Mouse (Mus musculus) large intestine, adult 2 months (tissue): ENCODE results near the gene Cpsf7. TPM values are rescaled to one million over a fixed set of nuclear protein-coding genes. Genes with fewer than 3 reads are reported as not detected.

Source experiments
- DNase-seq: peaks from one replicate; pipeline ENCODE4 v3.0.0-alpha.2; 2012; ENCODE audit warnings: low read depth, low spot score
- WGBS: fragments of 180-500 bp; shearing (Covaris S2); methylation state at CpG from one replicate; pipeline ENCODE4 v1.1.7; 2018; 5-methylcytosine and 5-hydroxymethylcytosine counted together
- polyA plus RNA-seq: library from polyadenylated mRNA; depleted of rRNA; stranded (reverse); fragments of >200 nt; gene quantifications from 2 replicates; pipeline ENCODE4 v1.2.3, GENCODE M21; 2012; rRNA removed

Cpsf7 gene
- 22.9 and 34.4 TPM in 2 replicates for polyA plus RNA-seq

DNA sequence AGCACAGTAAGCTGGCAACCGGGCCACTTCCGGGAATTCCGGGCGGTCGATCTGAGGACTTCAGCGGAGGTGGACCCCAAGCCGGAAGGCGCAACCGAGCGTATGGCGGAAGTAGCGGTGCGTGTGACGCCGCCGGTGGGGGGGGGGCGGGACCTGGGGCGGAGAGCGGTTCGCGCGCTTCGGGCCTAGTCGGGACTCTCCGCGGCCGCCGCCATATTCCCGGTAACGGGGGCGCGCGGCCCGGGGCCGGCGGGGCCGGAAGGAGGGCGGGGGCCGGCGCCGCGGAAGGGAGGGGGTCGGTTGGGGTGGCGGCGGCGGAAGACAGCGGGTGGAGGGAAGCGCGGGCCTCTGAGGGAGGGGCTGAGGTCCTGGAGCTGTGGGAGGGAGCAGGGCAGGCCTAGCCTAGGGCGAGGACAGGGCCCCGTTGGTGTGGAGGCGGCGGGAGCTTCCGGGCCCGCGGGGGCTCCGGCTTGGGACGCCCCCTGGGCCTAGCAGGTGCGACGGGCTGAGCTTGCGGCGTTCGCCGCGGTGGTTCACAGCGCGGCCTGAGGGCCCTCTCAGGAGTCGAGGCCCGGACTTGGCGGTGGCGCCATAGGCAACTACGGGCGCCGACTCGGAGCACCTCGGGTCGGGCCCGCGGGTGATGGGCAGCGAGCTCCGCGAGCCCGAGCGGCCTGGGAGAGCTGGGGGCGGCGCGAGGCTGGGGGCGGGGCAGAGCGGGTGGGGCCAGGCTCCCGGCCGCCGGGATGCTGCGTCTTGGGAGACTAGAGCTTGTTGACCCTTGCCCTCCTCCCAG is at the start of gene Cpsf7:
Gene Cpsf7 (plus strand): TSS at position 161 of the 796 bp plus-strand sequence.
- peak; percentile 77 for DNase-seq
- under 1% methylated on average over 90 of the region's 93 CpGs for WGBS

DNA sequence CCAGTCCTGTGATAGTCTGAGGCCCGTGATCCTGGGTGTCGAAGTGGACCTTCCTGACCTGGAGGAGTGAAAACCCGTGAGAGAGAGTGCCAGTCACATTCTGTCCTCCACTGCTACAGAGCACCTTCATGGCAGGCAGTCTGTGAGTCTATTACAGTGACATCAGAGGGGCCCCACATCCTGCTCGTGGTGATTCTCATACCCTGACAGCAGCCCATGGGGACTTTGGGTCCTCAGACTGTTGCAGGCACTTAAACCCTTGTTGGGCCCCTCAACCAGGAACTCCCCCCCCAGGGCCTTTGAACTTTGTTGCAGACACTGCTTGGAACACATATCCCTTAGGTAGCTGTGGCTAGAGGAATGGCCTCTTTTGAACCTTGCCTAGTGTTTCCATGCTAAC is 45.5 kb upstream of the Cpsf7 start:
- no peak for DNase-seq
- WGBS: 49% methylated on average over 4 of the region's 4 CpGs

DNA sequence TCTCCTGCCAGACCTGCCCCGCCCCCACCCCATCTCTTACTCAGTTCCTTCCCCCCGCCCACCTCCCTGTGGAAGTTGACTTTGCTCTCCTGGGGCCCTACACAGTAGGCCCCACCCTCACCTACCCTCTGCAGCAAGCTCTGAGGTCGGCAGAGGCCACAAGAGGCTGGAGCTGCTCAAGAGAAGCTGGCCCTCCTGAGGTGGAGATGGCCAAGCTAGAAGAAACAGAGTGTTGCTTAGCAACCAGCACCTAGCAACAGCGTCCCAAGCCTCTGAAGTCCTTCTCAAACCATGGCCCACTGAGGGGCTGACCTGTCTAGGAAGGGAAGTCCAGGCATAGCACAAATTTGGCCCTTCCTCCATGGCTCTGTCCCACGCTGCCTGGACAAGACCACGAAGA is 42.4 kb upstream of the Cpsf7 start, which contains the start of gene Ppp1r32:
Gene Ppp1r32 (minus strand): TSS at position 226 of the 400 bp plus-strand sequence.
- WGBS: 51% methylated on average over 6 of the region's 6 CpGs
- no peak for DNase-seq

DNA sequence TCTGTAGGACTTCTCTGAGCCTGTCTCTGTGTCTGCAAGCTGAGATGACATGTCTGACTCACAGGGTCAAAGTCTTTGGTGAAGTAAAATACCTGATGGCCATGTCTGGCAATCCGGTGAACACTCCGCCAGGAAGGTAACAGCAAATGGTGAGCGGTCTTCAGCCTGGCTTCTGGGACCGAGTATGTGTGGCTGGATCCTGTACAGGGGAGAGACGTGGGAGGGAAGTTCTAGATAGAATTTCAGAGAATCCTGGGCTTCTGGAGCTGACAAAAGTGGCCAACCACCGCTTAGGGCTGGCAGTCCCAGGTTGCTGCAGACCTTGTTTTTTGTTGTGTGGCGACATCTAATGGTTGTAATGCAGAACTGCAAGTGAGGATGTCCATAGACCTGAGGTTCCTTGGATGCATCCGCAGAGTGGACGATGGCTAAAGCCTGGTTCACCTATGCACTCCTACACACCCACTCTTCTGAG is 38.8 kb upstream of the Cpsf7 start:
- 11% methylated on average over 9 of the region's 9 CpGs for WGBS

DNA sequence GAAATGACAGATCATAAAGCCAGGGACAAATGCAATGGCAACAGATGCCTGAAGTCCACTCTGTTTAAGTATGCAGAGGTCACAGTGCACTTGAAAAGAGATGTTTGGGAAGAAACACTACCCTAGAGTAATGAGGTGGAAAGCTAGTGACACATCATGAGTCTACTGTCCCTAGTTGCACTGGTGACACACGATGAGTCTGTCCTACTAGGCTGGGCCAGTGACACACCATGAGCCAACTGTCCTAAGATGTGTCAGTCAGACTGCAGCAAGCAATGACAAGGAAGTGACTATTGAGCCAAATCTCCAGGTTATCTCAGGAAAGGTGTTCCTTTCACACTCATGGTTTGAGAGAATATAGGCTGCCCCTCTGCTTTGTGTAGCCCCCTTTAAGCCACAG is 29.4 kb upstream of the Cpsf7 start:
- WGBS: 88% methylated on average over 1 of the region's 1 CpGs
- no peak for DNase-seq

More for the DNA sequence above, 38.8 kb upstream of the Cpsf7 start:
- peak; percentile 50 for DNase-seq

DNA sequence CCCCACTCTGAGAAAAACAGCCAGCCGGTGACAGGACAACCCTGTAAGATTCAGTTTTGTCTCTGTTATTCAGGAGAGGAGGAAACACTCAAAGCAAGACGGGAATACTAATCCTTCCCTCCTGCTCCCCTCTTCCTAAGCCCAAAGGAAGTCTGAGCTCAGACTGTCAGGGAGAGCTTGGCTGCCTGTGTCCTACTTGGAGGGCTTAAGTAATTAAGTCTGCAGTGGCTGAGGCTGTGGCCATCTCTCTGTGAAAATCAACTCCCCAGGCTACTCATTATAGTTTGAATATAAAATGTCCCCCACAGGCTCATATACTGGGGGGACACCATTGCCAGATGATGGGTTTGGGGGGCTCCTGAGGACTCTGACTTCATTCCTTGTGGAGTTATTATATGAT is 28.1 kb upstream of the Cpsf7 start:
- no peak for DNase-seq
- WGBS: 81% methylated on average over 2 of the region's 2 CpGs

DNA sequence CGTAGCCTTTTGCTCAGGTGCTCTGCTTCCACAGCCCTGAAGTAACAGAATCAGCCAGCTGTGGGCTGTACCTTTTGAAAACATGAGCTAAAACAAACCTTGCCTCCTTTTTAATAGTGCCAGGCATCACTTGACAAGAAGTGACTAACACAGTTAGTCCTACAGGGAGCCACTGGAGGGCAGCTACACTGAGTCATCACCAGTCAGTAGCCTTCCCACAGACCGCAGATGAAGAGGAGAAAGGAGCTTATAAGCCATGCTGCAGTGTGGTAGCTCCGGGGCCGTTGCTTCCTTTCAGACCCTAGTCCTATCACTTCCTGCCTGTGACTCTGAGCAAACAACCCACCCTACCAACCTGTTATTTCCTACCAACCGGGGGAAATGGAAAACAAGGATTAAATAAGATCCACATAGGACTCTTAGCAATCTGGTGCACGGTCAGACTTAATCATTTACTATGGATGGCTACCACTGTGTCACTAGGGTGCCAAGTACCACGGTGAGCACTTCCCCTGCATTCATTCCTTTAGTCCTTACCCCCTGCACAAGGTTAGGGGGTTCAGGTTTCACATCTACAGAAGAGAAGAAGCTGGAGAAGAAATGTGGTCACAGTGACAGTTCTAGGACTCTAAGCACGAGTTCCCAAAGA is 27.4 kb upstream of the Cpsf7 start:
- WGBS: 39% methylated on average over 8 of the region's 8 CpGs
- DNase-seq: no peak

DNA sequence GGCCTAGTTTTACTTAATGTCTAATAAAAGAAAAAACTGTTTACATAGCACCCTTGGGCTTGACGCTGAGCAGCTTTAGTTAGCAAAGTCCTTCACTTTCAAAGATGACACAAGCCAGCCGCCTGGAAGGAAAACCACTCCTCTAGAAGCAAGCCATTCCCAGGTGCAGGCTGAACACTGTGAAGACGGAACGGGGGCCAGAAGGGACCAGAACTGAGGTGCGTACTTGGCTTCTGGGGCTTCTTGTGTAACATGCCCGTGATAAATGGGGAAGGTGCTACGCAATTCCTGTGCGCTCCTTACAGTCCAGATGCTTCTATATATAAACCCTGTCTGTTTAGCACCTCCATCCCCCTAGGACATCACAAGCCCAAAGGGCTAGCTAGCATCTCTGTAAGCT is 24.5 kb upstream of the Cpsf7 start:
- 83% methylated on average over 8 of the region's 8 CpGs for WGBS
- no peak for DNase-seq

DNA sequence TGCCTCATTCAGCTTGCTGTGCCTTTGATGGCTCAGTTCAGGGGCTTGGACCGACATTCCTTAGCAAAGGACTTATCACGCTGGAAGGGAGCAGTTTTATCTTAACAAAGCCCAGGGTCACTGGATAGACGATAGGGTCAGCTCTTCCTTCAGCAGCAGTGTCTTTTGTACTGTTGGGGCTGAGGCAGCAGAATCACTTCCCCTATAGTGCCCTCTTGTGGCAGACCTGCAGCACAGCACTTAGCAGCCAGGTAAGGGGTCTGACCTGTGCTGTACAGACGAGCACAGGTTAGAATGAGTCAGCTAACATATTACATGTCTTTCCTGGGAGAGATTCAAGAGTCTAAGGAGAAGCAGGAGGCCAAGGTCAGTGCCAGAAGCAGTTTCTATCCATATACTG is 22.5 kb upstream of the Cpsf7 start:
- no peak for DNase-seq
- 13% methylated on average over 4 of the region's 4 CpGs for WGBS

DNA sequence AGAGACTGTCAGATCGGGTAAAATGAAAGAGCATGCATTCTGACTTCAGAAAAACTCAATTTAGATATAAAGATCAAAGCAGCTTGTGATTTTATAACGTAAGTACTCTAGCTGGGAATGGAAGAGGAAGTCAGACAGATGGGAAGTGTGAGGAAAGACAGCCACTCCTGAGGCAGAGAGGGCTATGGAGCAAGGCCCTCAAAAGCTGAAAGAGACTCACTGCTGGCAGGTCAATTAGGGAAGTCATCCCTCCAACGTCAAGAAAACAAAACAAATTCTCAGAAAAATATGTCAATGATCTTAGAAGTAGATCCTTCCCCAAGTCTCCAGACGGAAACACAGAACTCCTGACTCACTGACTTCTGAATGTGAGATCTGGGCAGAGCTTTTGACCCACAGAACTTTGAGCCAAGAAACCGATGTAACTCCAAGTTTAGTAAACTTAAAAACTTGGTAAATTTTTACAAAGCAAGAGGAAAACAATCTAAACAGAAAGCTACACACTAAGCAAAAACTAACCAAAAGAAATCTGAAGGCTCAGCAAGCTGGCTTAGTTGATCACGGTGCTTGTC is 14.2 kb upstream of the Cpsf7 start:
- DNase-seq: no peak
- 66% methylated on average over 6 of the region's 6 CpGs for WGBS

DNA sequence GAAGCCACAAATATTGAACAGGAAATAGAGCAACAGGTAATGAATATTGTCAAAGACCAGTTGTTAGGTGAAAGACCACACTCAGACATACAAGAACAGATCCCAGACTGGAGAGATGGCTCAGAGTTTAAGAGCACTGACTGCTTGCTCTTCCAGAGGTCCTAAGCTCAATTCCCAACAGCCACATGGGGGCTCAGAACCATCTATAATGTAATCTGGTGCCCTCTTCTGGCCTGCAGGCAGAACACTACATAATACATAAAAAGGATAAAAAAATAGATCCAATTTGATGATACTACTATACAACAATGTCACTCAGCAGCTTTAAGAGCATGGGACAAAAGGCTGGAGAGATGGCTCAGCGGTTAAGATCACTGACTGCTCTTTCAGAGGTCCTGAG is 4.7 kb upstream of the Cpsf7 start:
- no peak for DNase-seq

DNA sequence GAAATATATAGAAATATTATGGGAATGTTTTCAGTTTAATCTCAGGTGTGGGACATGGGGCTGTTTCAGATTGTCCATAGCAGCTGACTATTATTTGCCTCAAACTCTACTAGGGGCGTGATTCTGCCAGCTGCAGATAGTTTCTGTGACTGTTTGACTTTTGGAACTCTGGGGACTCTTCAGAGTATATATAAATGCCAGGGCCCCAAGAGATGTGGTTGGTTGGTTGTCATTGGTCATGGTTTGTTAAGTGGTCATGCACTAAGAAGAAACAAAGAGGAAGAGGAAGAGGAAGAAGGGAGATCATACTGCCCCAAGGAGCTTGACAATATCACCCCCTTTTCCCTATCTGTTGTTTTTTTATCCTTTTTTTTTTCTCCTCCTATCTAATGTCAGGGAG is 3.1 kb upstream of the Cpsf7 start:
- DNase-seq: no peak
- WGBS: 47% methylated on average over 1 of the region's 1 CpGs

More for the DNA sequence above, 4.7 kb upstream of the Cpsf7 start:
- WGBS: 48% methylated on average over 1 of the region's 1 CpGs

DNA sequence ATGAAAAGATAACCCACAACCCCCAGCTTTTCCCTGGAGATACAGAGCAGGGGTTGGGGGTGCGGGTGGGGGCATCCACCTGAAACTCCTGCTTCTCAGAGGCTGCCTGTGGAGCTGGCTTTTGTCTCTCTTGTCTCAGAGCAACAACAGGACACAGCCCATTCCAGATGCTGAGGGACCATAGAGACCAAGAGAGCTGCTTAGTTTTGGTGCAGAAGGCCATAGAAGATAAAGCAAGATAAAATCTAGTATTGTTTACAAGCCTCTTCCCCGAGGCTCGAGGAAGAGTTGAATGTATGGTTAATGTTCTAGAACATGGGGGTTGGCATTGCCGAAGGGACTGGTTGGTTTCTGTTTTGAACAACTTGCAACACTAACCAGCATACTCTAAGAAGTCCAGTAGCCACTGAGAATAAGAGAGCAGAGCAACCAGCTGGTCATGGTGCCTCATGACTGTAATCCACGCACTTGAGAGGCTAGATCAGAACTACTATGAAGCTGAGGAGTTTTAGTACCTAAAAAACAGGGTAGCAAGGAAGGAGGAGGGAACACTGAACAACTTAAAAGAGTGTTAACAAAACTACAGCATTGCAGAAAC is 1.5 kb upstream of the Cpsf7 start:
- DNase-seq: no peak
- WGBS: 56% methylated on average over 5 of the region's 5 CpGs

DNA sequence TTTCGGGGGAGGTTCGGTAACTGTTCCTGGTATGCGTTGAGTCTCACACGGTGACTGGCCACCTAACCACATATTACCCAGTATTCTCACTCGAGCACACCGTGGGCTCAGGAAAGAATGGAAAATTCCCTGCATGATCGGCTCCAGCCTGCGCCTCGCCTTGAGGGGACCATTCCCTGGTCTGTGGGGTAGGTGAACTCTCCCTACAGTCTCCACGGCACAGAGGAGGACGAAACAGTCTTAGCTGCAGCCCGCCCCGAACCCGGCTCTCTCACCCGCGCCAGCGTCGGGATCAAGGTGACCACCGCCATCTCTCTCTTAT is 321 bp upstream of the Cpsf7 start:
- WGBS: under 1% methylated on average over 19 of the region's 19 CpGs
- DNase-seq: no peak

DNA sequence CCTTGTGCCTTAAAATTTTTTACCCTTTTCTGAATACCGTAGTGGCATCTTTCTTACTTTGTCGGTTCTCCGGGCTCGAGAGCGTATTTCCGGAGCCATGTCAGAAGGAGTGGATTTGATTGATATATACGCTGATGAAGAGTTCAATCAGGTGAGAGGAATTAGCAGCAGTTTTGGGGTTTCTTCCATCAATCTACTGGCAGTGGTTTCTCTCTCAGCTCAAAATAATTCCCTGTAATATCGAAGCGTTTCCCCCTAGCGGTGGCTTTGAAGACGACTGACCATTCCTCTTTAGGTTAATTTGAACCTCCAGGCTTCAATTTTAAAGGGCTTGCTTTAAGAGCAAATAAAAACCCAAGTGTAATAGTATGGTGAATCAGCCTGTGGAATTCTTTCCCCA is 844 bp downstream of the Cpsf7 start, which contains the start of gene Sdhaf2:
Gene Sdhaf2 (minus strand): TSS at position 233 of the 400 bp plus-strand sequence.
- WGBS: under 1% methylated on average over 11 of the region's 11 CpGs
- peak; percentile 18 for DNase-seq

DNA sequence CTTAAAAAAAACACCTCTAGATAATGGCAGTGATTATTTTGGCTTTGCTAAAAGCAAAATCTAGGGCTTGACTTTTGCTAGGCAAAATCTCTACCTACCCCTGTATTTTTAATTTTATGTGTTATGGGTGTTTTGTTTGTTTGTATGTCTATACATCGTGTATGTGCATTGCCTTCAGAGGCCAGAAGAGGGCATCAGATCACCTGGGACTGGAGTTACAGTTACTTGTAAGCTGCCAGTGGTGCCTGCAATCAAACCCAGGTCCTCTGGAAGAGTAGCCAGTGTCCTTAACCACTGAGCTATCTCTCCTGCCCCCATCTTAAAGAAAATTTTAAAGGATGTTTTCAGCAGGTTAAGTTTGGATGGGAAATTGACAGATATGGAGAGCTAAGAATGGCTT is 5.0 kb downstream of the Cpsf7 start:
- WGBS: 89% methylated on average over 1 of the region's 1 CpGs
- no peak for DNase-seq

DNA sequence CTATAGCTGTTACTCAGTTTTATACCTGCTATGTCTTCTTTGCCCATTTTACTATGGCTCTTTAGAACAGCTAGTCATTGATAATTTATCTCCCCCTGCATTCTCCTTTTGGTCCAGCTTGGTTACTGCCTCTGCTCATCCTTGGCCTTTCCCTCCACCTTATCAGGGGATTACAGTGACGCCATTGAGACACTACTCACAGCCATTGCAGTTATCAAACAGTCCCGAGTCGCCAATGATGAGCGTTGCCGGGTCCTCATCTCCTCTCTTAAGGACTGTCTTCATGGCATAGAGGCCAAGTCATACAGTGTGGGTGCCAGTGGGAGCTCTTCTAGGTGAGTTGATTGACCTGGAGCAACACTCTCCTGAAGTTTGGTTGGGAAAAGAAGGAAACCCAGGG is 14.4 kb downstream of the Cpsf7 start:
- DNase-seq: no peak
- WGBS: 96% methylated on average over 5 of the region's 5 CpGs

DNA sequence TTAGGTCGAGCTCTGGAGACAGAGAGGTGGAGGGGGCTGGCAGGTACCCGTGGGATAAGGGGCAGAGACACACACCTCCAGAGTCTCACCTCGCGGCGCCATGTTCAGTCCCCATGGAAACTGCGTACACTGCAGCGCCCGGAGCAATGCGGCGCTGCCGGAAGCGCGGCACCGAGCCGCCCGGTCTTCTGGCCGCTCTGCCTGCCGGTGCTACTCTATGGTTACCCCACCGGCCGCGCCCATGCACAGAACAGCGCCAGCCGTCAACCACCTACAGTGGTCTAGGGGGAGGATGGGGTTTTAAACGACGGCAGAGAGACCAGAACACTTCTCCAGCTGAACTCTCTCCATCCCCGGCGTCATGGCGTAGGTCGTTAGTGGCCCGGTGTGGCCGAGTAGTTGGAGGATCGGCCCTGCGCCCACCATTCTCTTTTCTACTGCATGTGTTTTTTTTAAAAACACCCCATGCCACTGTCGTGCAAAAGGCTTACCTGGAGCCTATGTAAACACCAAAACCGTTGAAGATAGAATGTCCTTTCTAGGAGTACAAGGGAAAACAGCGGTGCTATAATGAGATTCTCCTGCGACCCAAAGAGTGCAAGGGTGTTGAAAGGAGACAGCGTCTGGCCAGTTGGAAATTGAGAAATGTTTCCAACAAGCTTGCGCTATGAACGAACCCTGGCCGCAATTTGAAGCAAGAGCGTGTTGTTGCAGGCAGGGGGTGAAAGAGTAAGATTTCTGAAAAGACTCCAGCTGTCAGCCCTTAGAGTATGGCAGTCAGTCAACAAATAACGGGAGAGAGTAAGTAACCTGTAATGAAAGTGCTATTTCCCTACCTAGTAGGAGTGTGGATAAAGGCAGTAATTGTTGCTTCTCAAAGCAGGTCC is 30.8 kb downstream of the Cpsf7 start, which contains the start of gene Tmem216:
Gene Tmem216 (minus strand): TSS at position 615 of the 887 bp plus-strand sequence.
- DNase-seq: no peak
- WGBS: under 1% methylated on average over 43 of the region's 43 CpGs

DNA sequence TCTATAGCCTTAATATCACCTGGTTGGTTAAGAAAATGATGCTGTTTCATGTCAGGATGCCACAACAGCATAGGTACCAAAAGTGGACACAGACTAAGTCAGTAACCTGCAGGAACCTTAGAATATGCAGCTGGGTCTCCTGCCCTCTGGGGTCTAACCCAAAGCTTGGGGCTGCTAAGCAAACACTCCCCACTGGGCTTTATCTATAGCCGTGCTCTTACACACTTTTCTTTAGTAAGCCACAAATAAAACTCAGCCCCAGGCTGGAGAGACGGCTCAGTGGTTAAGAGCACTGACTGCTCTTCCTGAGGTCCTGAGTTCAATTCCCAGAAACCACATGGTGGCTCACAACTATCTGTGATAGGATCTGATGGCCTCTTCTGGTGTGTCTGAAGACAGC is 31.9 kb downstream of the Cpsf7 start:
- no peak for DNase-seq
- WGBS: 80% methylated on average over 2 of the region's 2 CpGs
